18 mouse cellular contexts compared by ENCODE assay signal in genomic region chr2:14774857-14775495, GRCm38 (mm10).
DNase-seq lines count a peak whose midpoint lies in the region; ATAC-seq lines count a peak whose summit lies in the region.
"Had no signal": no experiment of that assay in that cellular context is flagged by ENCODE, and none has a peak within 500 bp of the region (broad histone marks: within the 10 kb centered on the region; RNA-seq: fewer than 3 reads in every experiment).

No protein-coding gene starts in this region.

- intact Hi-C loops in heart, postnatal 14 days (cut with DNase I) = loop anchor here (5.0 kb wide), 1 partner anchor 58 kb away; no protein-coding TSS in a partner anchor

- no peak overlapping the region for H3K9ac ChIP-seq in hindbrain, embryonic 14.5 days
- no peak overlapping the region for H3K9ac ChIP-seq in neural tube, embryonic 12.5 days
- H3K9ac ChIP-seq in hindbrain, embryonic 16.5 days (ENCODE audit: low read depth, low read length) = no peak overlapping the region
- H3K9ac ChIP-seq: embryonic facial prominence, embryonic 15.5 days; heart, embryonic 12.5 days; lung, embryonic 14.5 days had no signal

- no peaks in the 10 kb centered on the region; the same call in 1 of the 2 replicates for H3K4me1 ChIP-seq in hindbrain, embryonic 14.5 days (replicated peaks; ENCODE audit: control insufficient read depth, insufficient read depth, low read length)
- H3K4me1 ChIP-seq in hindbrain, embryonic 10.5 days (replicated peaks) = no peaks in the 10 kb centered on the region
- H3K4me1 ChIP-seq in neural tube, embryonic 12.5 days = no peaks in the 10 kb centered on the region
- H3K4me1 ChIP-seq in hindbrain, embryonic 16.5 days (ENCODE audit: control insufficient read depth, insufficient read depth, low read depth, low read length) = no peaks in the 10 kb centered on the region
- H3K4me1 ChIP-seq: embryonic facial prominence, embryonic 15.5 days; heart, embryonic 12.5 days had no signal

- 56% methylated on average over 3 of the region's 3 CpGs for WGBS in hindbrain, embryonic 14.5 days
- WGBS in hindbrain, embryonic 10.5 days = 78% methylated on average over 3 of the region's 3 CpGs
- WGBS in neural tube, embryonic 12.5 days = 69% methylated on average over 3 of the region's 3 CpGs
- 56% methylated on average over 3 of the region's 3 CpGs for WGBS in hindbrain, embryonic 16.5 days

- DNase-seq in hindbrain, embryonic 14.5 days (ENCODE audit: low spot score) = peak; percentile 56
- DNase-seq in hindbrain, embryonic 10.5 days (ENCODE audit: low spot score) = no peak
- DNase-seq in neural tube, embryonic 10.5 days (ENCODE audit: extremely low spot score, low spot score) = no peak
- DNase-seq in retina, embryonic 14.5 days (ENCODE audit: low spot score) = peak; percentile 21
- DNase-seq in gastrocnemius, postnatal 10 days = no peak
- no peak for DNase-seq in heart, postnatal 14 days
- DNase-seq: cerebellum, adult 8-10 months; heart, postnatal 4 days; kidney, adult 18-20 months; kidney, postnatal 14 days; lung, embryonic 14.5 days; thymus, postnatal 14 days had no signal

- ATAC-seq in hindbrain, embryonic 14.5 days (ENCODE audit: low FRiP score) = peak; percentile 75
- ATAC-seq in neural tube, embryonic 12.5 days (ENCODE audit: low FRiP score, low read depth) = peak; percentile 65; the same call in 1 of the 2 replicates
- ATAC-seq in hindbrain, embryonic 16.5 days = peak; percentile 89

- no peak overlapping the region; the same call in 1 of the 2 replicates for H3K4me2 ChIP-seq in hindbrain, embryonic 14.5 days (replicated peaks)
- no peak overlapping the region for H3K4me2 ChIP-seq in neural tube, embryonic 12.5 days (replicated peaks)
- 0 out of 2 replicates have a peak overlapping the region, but pooled peaks have one; percentile 10 for H3K4me2 ChIP-seq in hindbrain, embryonic 16.5 days (ENCODE audit: low read length)
- H3K4me2 ChIP-seq: embryonic facial prominence, embryonic 15.5 days; heart, embryonic 12.5 days; liver, embryonic 11.5 days; lung, embryonic 14.5 days had no signal

- no peaks in the 10 kb centered on the region for H3K9me3 ChIP-seq in hindbrain, embryonic 14.5 days (ENCODE audit: control insufficient read depth, low read length)
- no peaks in the 10 kb centered on the region for H3K9me3 ChIP-seq in hindbrain, embryonic 10.5 days
- H3K9me3 ChIP-seq in neural tube, embryonic 12.5 days = no peaks in the 10 kb centered on the region
- H3K9me3 ChIP-seq in hindbrain, embryonic 16.5 days (ENCODE audit: control insufficient read depth, low read length) = no peaks in the 10 kb centered on the region
- H3K9me3 ChIP-seq: embryonic facial prominence, embryonic 15.5 days; heart, embryonic 12.5 days had no signal

- no peak overlapping the region for H3K4me3 ChIP-seq in hindbrain, embryonic 14.5 days (replicated peaks; ENCODE audit: low read length)
- no peak overlapping the region for H3K4me3 ChIP-seq in hindbrain, embryonic 10.5 days
- no peak overlapping the region for H3K4me3 ChIP-seq in neural tube, embryonic 12.5 days
- no peak overlapping the region for H3K4me3 ChIP-seq in hindbrain, embryonic 16.5 days (ENCODE audit: low read length)
- H3K4me3 ChIP-seq: embryonic facial prominence, embryonic 15.5 days; heart, embryonic 12.5 days had no signal

- no peaks in the 10 kb centered on the region for H3K36me3 ChIP-seq in hindbrain, embryonic 14.5 days (replicated peaks; ENCODE audit: control insufficient read depth, insufficient read depth)
- H3K36me3 ChIP-seq in hindbrain, embryonic 10.5 days = no peaks in the 10 kb centered on the region
- H3K36me3 ChIP-seq in neural tube, embryonic 12.5 days = no peaks in the 10 kb centered on the region
- no peaks in the 10 kb centered on the region for H3K36me3 ChIP-seq in hindbrain, embryonic 16.5 days (ENCODE audit: control insufficient read depth, insufficient read depth, low read length)
- H3K36me3 ChIP-seq: embryonic facial prominence, embryonic 15.5 days; heart, embryonic 12.5 days had no signal

- no peaks in the 10 kb centered on the region for H3K27me3 ChIP-seq in hindbrain, embryonic 14.5 days (ENCODE audit: control insufficient read depth, insufficient read depth, low read length)
- no peaks in the 10 kb centered on the region for H3K27me3 ChIP-seq in hindbrain, embryonic 10.5 days (ENCODE audit: insufficient read depth, poor library complexity, severe bottlenecking)
- no peaks in the 10 kb centered on the region for H3K27me3 ChIP-seq in neural tube, embryonic 12.5 days (replicated peaks)
- no peaks in the 10 kb centered on the region for H3K27me3 ChIP-seq in hindbrain, embryonic 16.5 days (replicated peaks; ENCODE audit: control insufficient read depth, insufficient read depth, low read length)
- H3K27me3 ChIP-seq: embryonic facial prominence, embryonic 15.5 days; heart, embryonic 12.5 days had no signal

- H3K27ac ChIP-seq in hindbrain, embryonic 14.5 days = peak overlapping the region; percentile 73
- H3K27ac ChIP-seq in hindbrain, embryonic 10.5 days = no peak overlapping the region
- no peak overlapping the region for H3K27ac ChIP-seq in neural tube, embryonic 12.5 days
- H3K27ac ChIP-seq in hindbrain, embryonic 16.5 days (ENCODE audit: low read depth, low read length) = peak overlapping the region; percentile 44
- H3K27ac ChIP-seq: embryonic facial prominence, embryonic 15.5 days; macrophage had no signal

Comparison
In these comparisons a context has a peak if more than half of its experiments do, and no peak if none do; other contexts are left out.
1. DNase-seq: peak in hindbrain, embryonic 14.5 days (single experiment) and retina, embryonic 14.5 days (single experiment); none in hindbrain, embryonic 10.5 days (single experiment), neural tube, embryonic 10.5 days (single experiment), gastrocnemius, postnatal 10 days (single experiment) and heart, postnatal 14 days (0 of 2).
2. H3K27ac ChIP-seq: peak in hindbrain, embryonic 14.5 days (single experiment) and hindbrain, embryonic 16.5 days (single experiment); none in hindbrain, embryonic 10.5 days (single experiment) and neural tube, embryonic 12.5 days (single experiment).
3. Peak in every context shown above with its lines, with median percentiles within 50 percentile points of each other: ATAC-seq.